Mouse (Mus musculus) kidney, embryonic 16.5 days (tissue): ENCODE data around the gene Hnrnpa2b1. TPM values are rescaled to one million over a fixed set of nuclear protein-coding genes. Genes with fewer than 3 reads are reported as not detected.

Experiments
- ATAC-seq: fragments of 200-750 bp; cut with Nextera tagmentation; 2 replicates; pipeline ENCODE4 v1.8.0; 2017; ENCODE audit warnings: moderate TSS enrichment; ENCODE audit not compliant: low FRiP score, low TSS enrichment
- H3K27ac ChIP-seq: fragments of 300-500 bp; sonication (generic); 2 replicates; pipeline ENCODE4 v1.5.1; 2014; ENCODE audit warnings: low read length
- H3K27me3 ChIP-seq: fragments of 300-500 bp; sonication (generic); 2 replicates; pipeline ENCODE4 v1.6.1; 2014; ENCODE audit warnings: low read length, control low read depth, mixed read lengths; ENCODE audit not compliant: insufficient read depth
- H3K36me3 ChIP-seq: fragments of 300-500 bp; sonication (generic); 2 replicates; pipeline ENCODE4 v1.6.1; 2014; ENCODE audit warnings: low read length, control low read depth, mixed read lengths; ENCODE audit not compliant: insufficient read depth
- H3K4me1 ChIP-seq: fragments of 300-500 bp; sonication (generic); 2 replicates; pipeline ENCODE4 v1.6.1; 2014; ENCODE audit warnings: low read length, control low read depth, mixed read lengths; ENCODE audit not compliant: insufficient read depth
- H3K4me2 ChIP-seq: fragments of 300-500 bp; sonication (generic); replicated peaks from 2 replicates; pipeline ENCODE4 v1.6.1; 2014; ENCODE audit warnings: low read depth, low read length
- H3K4me3 ChIP-seq: fragments of 300-500 bp; sonication (generic); 2 replicates; pipeline ENCODE4 v1.5.1; 2014; ENCODE audit warnings: mild to moderate bottlenecking, low read length
- H3K9ac ChIP-seq: fragments of 300-500 bp; sonication (generic); replicated peaks from 2 replicates; pipeline ENCODE4 v1.6.1; 2014; ENCODE audit warnings: low read length
- H3K9me3 ChIP-seq: fragments of 300-500 bp; sonication (generic); 2 replicates; pipeline ENCODE4 v1.6.1; 2016; ENCODE audit warnings: low read length, control low read depth
- WGBS: fragments of 180-500 bp; shearing (Covaris S2); extraction: QIAGEN DNeasy Blood & Tissue Kit; methylation state at CpG from one replicate; pipeline ENCODE4 v1.1.7; 2014; 5-methylcytosine and 5-hydroxymethylcytosine counted together
- polyA plus RNA-seq: library from polyadenylated mRNA; unstranded; fragments of >200 nt; fragmentation: Nextera tagmentation; extraction: Ambion mirVana; gene quantifications from 2 replicates; pipeline ENCODE4 v1.2.1, GENCODE M21; 2015

Gene Hnrnpa2b1
- 1,832 and 2,078 TPM in 2 replicates for polyA plus RNA-seq

DNA sequence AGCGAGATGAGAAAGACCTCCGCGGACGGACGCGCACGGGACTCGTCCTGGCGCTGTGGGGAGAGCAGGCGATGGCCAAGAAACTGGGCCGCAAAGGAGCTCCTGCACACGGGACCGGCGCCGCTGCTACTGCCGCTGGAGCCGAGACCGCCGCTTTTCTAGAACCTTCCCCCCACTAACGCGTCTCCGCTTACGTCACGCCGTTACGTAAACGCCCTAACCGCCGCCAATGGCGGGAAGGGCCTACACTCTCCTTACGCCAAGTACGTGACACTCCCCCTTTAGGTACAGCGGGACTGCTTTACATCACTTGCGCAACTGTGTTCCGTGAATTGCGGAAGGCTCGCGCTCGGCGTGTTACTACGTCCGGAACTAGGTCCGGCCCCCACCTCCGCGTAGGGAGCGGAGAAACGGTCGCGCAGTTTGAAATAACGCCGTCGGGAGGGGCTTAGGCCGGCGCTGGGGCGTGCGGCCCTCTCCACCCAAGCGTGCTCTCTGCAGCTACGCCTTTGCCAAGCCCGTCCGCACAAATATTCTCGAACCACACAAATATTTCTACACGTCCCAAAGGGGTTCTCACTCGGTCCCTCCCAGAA, at the start of gene Hnrnpa2b1:
Gene Hnrnpa2b1 (minus strand): TSS at position 180 of the 596 bp plus-strand sequence.
- Histone ChIP-seq H3K36me3 (peaks cover 26% of the 10 kb centered on the region), H3K4me3 (peak within 1 kb of the TSS; percentile 96), H3K27ac (peak within 1 kb of the TSS; percentile 100), H3K4me2 (peak within 1 kb of the TSS; percentile 50), H3K9me3 (no peaks in the 10 kb centered on the region), H3K27me3 (no peaks in the 10 kb centered on the region), H3K4me1 (peaks cover 35% of the 10 kb centered on the region), H3K9ac (peak within 1 kb of the TSS; percentile 100)
- WGBS = under 1% methylated on average over 63 of the region's 63 CpGs
- ATAC-seq = peak; percentile 95

DNA sequence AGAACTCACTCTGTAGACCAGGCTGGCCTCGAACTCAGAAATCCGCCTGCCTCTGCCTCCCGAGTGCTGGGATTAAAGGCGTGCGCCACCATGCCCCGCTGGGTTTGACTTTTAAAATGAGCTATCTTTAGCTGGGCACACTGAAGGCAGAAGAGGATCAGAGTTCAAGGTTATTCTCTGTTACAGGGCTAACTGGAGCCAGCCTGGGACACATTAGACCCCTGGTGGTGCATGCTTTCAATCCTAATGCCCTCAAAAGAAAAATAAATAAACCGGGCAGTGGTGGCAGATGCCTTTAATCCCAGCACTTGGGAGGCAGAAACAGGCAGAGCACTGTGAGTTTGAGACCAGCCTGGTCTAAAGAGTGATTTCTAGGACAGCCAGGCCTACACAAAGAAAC, 45.2 kb upstream of the Hnrnpa2b1 start:
- ATAC-seq = no peak
- WGBS = 93% methylated on average over 7 of the region's 7 CpGs

DNA sequence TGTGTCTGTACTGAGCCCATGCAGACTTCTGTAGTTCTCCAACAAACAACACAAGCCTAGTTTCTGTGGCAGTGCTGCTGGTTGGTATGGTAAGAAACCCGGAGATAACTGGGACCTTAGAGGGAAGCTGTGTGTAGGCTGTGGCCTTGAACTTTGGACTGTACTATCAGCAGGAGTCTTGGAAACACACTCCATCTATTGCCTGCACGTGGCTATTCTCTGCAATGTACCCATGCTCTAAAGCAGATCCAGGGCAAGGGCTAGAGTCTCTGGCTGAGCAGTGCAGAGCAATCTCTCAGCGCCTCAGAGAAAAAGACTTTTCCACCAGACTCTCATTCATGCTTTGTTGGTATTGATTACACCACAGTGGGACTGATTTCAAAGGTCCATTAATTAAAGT, 44.1 kb upstream of the Hnrnpa2b1 start:
- H3K27me3 ChIP-seq = no peaks in the 10 kb centered on the region
- no peak overlapping the region for H3K27ac ChIP-seq
- peaks cover 4% of the 10 kb centered on the region; the same call in 1 of the 2 replicates for H3K4me1 ChIP-seq
- no peaks in the 10 kb centered on the region for H3K36me3 ChIP-seq
- H3K9me3 ChIP-seq = peaks cover 9% of the 10 kb centered on the region; the same call in 1 of the 2 replicates
- H3K9ac ChIP-seq = no peak overlapping the region
- WGBS = 82% methylated on average over 3 of the region's 3 CpGs
- no peak for ATAC-seq
- H3K4me3 ChIP-seq = no peak overlapping the region
- no peak overlapping the region for H3K4me2 ChIP-seq

More for the DNA sequence above, 45.2 kb upstream of the Hnrnpa2b1 start:
- Histone ChIP-seq H3K4me1 (no peaks in the 10 kb centered on the region), H3K9me3 (peaks cover 9% of the 10 kb centered on the region; the same call in 1 of the 2 replicates), H3K36me3 (no peaks in the 10 kb centered on the region), H3K4me3 (no peak overlapping the region), H3K9ac (no peak overlapping the region), H3K4me2 (no peak overlapping the region), H3K27ac (no peak overlapping the region), H3K27me3 (no peaks in the 10 kb centered on the region)

DNA sequence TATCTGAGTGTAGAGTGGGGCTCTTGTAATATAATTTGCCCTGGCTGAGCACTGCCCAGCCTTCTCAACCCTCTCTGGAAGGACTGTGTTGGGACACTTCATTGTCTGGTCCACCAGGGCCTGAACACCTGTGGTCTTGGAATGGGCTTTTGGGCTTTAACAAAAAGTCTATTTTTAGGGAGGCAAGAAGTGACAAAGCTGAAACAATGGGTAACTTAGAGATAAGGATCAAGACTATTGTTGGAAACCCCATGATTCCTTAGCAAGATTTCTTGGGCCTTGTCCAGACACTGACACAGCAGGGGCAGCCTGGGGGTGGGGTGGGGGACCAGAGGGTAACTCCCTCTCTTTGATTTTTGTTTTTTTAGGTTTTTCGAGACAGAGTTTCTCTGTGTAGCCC, 41.3 kb upstream of the Hnrnpa2b1 start:
- 35% methylated on average over 1 of the region's 1 CpGs for WGBS
- ATAC-seq = no peak
- no peak overlapping the region for H3K4me3 ChIP-seq

GRCm38 (mm10) chr6:51510094-51510493, 40.4 kb upstream of the Hnrnpa2b1 start:
- Histone ChIP-seq H3K4me1 (peaks cover 4% of the 10 kb centered on the region; the same call in 1 of the 2 replicates), H3K9me3 (no peaks in the 10 kb centered on the region), H3K4me2 (no peak overlapping the region), H3K36me3 (no peaks in the 10 kb centered on the region), H3K9ac (no peak overlapping the region), H3K27ac (no peak overlapping the region), H3K27me3 (no peaks in the 10 kb centered on the region), H3K4me3 (no peak overlapping the region)
- ATAC-seq = no peak
- WGBS = 27% methylated on average over 5 of the region's 5 CpGs

More for the DNA sequence above, 41.3 kb upstream of the Hnrnpa2b1 start:
- no peak overlapping the region for H3K9ac ChIP-seq
- no peaks in the 10 kb centered on the region for H3K27me3 ChIP-seq
- H3K4me2 ChIP-seq = no peak overlapping the region
- no peaks in the 10 kb centered on the region for H3K9me3 ChIP-seq
- H3K4me1 ChIP-seq = peaks cover 4% of the 10 kb centered on the region; the same call in 1 of the 2 replicates
- H3K27ac ChIP-seq = no peak overlapping the region
- no peaks in the 10 kb centered on the region for H3K36me3 ChIP-seq

DNA sequence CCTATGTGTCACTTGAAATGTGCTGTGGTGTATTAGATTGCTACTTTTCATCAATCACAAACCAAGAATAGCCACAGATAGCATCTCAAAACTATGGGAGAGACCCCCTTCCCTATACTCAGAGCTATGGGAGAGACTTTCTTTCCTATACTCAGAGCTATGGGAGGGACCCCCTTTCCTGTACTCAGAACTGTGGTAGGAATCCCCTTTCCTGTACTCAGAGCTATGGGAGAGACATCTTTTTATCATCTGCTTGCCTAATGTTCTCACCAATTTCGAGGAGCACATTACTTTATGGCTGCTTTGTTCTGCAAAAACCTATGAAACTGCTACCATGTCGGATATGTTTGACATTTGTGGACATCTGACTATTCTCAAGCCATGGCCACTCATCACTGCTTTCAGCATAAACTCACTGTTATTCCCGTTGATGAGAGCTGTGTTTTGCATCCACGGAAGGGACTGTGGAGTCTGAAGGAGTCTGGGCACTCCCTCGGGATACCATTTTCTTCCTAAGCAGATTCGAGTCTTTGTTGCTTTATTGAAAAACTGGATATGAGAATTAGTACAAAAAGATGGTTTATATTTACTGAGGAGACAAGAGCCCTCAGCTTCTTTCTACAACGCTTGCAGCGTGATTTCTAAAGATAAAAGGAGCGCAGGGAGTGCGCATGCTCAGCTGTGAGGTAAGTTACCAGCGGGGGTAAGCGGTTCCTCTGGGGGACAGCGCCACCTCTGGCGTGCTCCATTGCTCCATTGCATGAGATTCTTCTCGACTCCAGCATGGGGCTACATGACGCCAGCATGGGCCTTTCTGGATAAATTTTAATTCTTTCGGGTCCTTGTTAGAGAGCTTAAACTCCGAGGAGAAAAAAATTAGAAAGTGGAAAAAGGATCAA, 39.3 kb upstream of the Hnrnpa2b1 start:
- Histone ChIP-seq H3K4me1 (peaks cover 4% of the 10 kb centered on the region; the same call in 1 of the 2 replicates), H3K4me2 (peak overlapping the region; percentile 50), H3K36me3 (no peaks in the 10 kb centered on the region), H3K9ac (peak overlapping the region; percentile 36), H3K27me3 (no peaks in the 10 kb centered on the region), H3K27ac (no peak overlapping the region), H3K9me3 (no peaks in the 10 kb centered on the region), H3K4me3 (peak overlapping the region; percentile 34)
- WGBS = 29% methylated on average over 18 of the region's 18 CpGs
- peak; percentile 63; the same call in 1 of the 2 replicates for ATAC-seq

DNA sequence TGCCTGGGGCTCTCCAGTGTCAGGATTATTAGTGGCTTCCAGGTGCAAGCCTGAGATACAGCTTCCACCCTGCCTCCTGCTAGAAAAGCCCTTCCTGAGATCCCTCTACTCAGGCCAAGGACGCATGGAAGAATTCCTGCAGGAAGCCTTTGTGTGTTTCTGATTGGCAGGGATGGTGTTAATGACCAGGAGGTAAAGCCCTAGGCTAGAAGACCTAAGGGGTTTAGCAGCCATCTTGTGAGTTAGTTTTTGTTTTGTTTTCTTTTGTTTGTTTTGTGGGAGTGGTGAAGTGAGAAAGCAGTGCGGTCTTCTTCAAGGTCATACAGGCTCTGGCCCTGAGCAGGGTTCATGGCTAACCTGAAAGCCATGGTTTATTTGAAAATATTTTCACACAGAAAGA, 37.9 kb upstream of the Hnrnpa2b1 start:
- H3K9ac ChIP-seq = no peak overlapping the region
- H3K36me3 ChIP-seq = no peaks in the 10 kb centered on the region
- H3K4me1 ChIP-seq = peaks cover 4% of the 10 kb centered on the region; the same call in 1 of the 2 replicates
- H3K4me2 ChIP-seq = no peak overlapping the region
- no peak for ATAC-seq
- H3K27ac ChIP-seq = no peak overlapping the region
- H3K9me3 ChIP-seq = no peaks in the 10 kb centered on the region
- no peaks in the 10 kb centered on the region for H3K27me3 ChIP-seq
- WGBS = 56% methylated on average over 2 of the region's 2 CpGs
- H3K4me3 ChIP-seq = no peak overlapping the region

- Histone ChIP-seq H3K27me3 (no peaks in the 10 kb centered on the region), H3K9me3 (no peaks in the 10 kb centered on the region), H3K4me2 (no peak overlapping the region), H3K27ac (no peak overlapping the region), H3K36me3 (no peaks in the 10 kb centered on the region), H3K4me1 (peaks cover 4% of the 10 kb centered on the region; the same call in 1 of the 2 replicates), H3K9ac (no peak overlapping the region), H3K4me3 (no peak overlapping the region)
- 73% methylated on average over 1 of the region's 1 CpGs for WGBS
- ATAC-seq = no peak
These were observed 36.0 kb upstream of the Hnrnpa2b1 start for GRCm38 (mm10) chr6:51505671-51506070.

DNA sequence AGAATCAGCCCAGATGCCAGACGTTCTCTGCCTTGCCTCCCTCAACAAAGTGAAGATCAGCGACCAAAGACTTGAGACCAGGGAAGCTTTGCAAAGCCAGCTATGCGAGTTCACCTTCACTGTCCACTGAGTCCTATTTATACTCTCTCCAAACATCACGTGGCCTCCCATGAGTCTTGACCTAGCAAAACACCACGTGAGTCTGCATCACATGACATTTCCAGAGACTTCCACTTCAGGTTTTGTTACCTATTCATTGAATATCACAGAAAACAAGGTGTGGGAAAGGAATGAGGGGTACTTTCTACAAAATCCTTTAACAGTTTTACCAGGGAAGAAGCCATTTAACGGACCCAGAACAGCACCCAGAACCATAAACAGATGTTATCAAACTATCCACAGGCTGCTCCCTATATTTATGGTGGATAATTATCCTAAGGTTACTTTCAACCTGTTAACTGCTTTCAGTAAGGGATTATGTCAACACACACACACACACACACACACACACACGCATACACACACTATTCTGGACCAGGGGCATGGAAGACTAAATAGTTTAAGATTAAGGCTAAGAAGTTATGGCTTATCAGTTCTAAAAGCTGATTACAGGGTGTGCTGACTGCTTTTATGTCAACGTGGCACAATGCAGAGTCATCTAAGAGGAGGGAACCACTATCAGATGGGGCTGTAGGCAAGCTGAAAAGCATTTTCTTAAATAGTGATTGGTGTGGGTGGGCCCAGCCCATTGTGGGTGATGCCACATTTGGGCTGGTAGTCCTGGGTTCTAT, 27.8 kb upstream of the Hnrnpa2b1 start:
- Histone ChIP-seq H3K36me3 (no peaks in the 10 kb centered on the region), H3K9ac (no peak overlapping the region), H3K27me3 (no peaks in the 10 kb centered on the region), H3K9me3 (no peaks in the 10 kb centered on the region), H3K4me1 (0 out of 2 replicates have a peak, but pooled peaks cover 3% of the 10 kb centered on the region), H3K27ac (no peak overlapping the region), H3K4me2 (no peak overlapping the region), H3K4me3 (no peak overlapping the region)
- 70% methylated on average over 8 of the region's 8 CpGs for WGBS
- ATAC-seq = no peak
